Mouse (Mus musculus) CH12.LX (cell line): Measurements from ENCODE around the gene Psma5. TPM values are rescaled to one million over a fixed set of nuclear protein-coding genes. Genes with fewer than 3 reads are reported as not detected.
A peak's percentile ranks its signal among the peaks of the same experiment; 100 is the strongest.

Source experiments
- DNase-seq: peaks from one replicate; pipeline ENCODE4 v3.0.0-alpha.2; 2013; ENCODE audit errors: extremely low read depth
- H3K27ac ChIP-seq: 2 replicates; pipeline ENCODE4 v1.5.1; 2012; ENCODE audit warnings: low read depth, mild to moderate bottlenecking, control low read depth, moderate library complexity; ENCODE audit not compliant: insufficient read depth
- H3K27me3 ChIP-seq: replicated peaks from 2 replicates; pipeline ENCODE3; 2012; ENCODE audit warnings: inconsistent platforms
- H3K36me3 ChIP-seq, 2 experiments: replicated peaks in 1 of 2; 2 replicates each; pipeline versions ENCODE3 to v1.6.1; 2012; ENCODE audit warnings: inconsistent platforms in 1 of 2, low read length in 1 of 2, mild to moderate bottlenecking in 1 of 2, mixed read lengths in 1 of 2, moderate library complexity in 1 of 2; ENCODE audit not compliant: control insufficient read depth in 1 of 2, insufficient read depth in 1 of 2
- H3K4me1 ChIP-seq, 2 experiments: 2 replicates each; pipeline ENCODE4 v1.6.1; 2012; ENCODE audit warnings: inconsistent platforms in 1 of 2, moderate library complexity in 1 of 2; ENCODE audit not compliant: insufficient read depth in 2 of 2, control insufficient read depth in 1 of 2
- H3K4me2 ChIP-seq: 2 replicates; pipeline ENCODE4 v1.6.1; 2012; ENCODE audit warnings: low read depth, mild to moderate bottlenecking, control low read depth; ENCODE audit not compliant: poor library complexity, insufficient read depth, severe bottlenecking
- H3K4me3 ChIP-seq, 3 experiments: fragments of 150-350 bp in 1 of 3; sonication (generic) in 1 of 3; replicated peaks in 1 of 3; 2 replicates each; pipeline versions ENCODE3 to v1.5.1; 2011 to 2012; ENCODE audit warnings: low read depth in 2 of 3, low read length in 2 of 3, mild to moderate bottlenecking in 2 of 3, moderate library complexity in 2 of 3, control low read depth in 1 of 3, improper control_type of control experiment in 1 of 3, inconsistent platforms in 1 of 3, mixed read lengths in 1 of 3; ENCODE audit not compliant: poor library complexity in 1 of 3
- H3K79me2 ChIP-seq: replicated peaks from 2 replicates; pipeline ENCODE4 v1.6.1; 2012; ENCODE audit warnings: mild to moderate bottlenecking, moderate library complexity; ENCODE audit not compliant: control insufficient read depth, poor library complexity, insufficient read depth, severe bottlenecking; ENCODE audit errors: extremely low read depth
- H3K9ac ChIP-seq: 2 replicates; pipeline ENCODE4 v1.6.1; 2012; ENCODE audit warnings: low read depth, mild to moderate bottlenecking, control low read depth, moderate library complexity; ENCODE audit not compliant: insufficient read depth
- H3K9me3 ChIP-seq: replicated peaks from 2 replicates; pipeline ENCODE3; 2012; ENCODE audit warnings: low read length, inconsistent platforms, mixed read lengths
- BHLHE40 ChIP-seq: IDR thresholded peaks from 2 replicates; pipeline ENCODE4 v1.6.1; 2011; ENCODE audit warnings: mild to moderate bottlenecking, low read depth, low read length, improper control_type of control experiment
- CHD1 ChIP-seq: IDR thresholded peaks from 2 replicates; pipeline ENCODE4 v1.6.1; 2012; ENCODE audit warnings: low read depth, low read length, improper control_type of control experiment, inconsistent platforms
- CHD2 ChIP-seq: IDR thresholded peaks from 2 replicates; pipeline ENCODE4 v1.6.1; 2011; ENCODE audit warnings: low read length, improper control_type of control experiment
- CTCF ChIP-seq, 2 experiments: IDR thresholded peaks in 1 of 2; conservative IDR thresholded peaks in 1 of 2; 2 replicates each; pipeline ENCODE4 v1.5.1; 2011 to 2012; ENCODE audit warnings: low read depth in 2 of 2, low read length in 2 of 2, improper control_type of control experiment in 1 of 2, inconsistent platforms in 1 of 2, mild to moderate bottlenecking in 1 of 2, moderate library complexity in 1 of 2
- E2F4 ChIP-seq: IDR thresholded peaks from 2 replicates; pipeline ENCODE4 v1.6.1; 2011; ENCODE audit warnings: low read depth, low read length, improper control_type of control experiment; ENCODE audit not compliant: insufficient replicate concordance
- ELF1 ChIP-seq: IDR thresholded peaks from 2 replicates; pipeline ENCODE4 v1.6.1; 2014; ENCODE audit warnings: low read depth, mild to moderate bottlenecking, inconsistent platforms, low read length, improper control_type of control experiment
- EP300 ChIP-seq: IDR thresholded peaks from 2 replicates; pipeline ENCODE4 v1.6.1; 2011; ENCODE audit warnings: low read length, improper control_type of control experiment
- IRF4 ChIP-seq: IDR thresholded peaks from 2 replicates; pipeline ENCODE4 v1.6.1; 2014; ENCODE audit warnings: low read depth, mild to moderate bottlenecking, inconsistent platforms, low read length, improper control_type of control experiment
- MAFK ChIP-seq: IDR thresholded peaks from 2 replicates; pipeline ENCODE4 v1.6.1; 2011; ENCODE audit warnings: low read length, improper control_type of control experiment; ENCODE audit not compliant: insufficient replicate concordance
- MEF2A ChIP-seq: IDR thresholded peaks from 2 replicates; pipeline ENCODE4 v1.6.1; 2014; ENCODE audit warnings: low read depth, mild to moderate bottlenecking, inconsistent platforms, low read length, improper control_type of control experiment, borderline replicate concordance
- MYC ChIP-seq: IDR thresholded peaks from 2 replicates; pipeline ENCODE4 v1.6.1; 2011; ENCODE audit warnings: low read depth, mild to moderate bottlenecking, improper control_type of control experiment, low read length
- PAX5 ChIP-seq: IDR thresholded peaks from 2 replicates; pipeline ENCODE4 v1.6.1; 2012; ENCODE audit warnings: low read length, inconsistent platforms, mixed read lengths
- POLR2A ChIP-seq: IDR thresholded peaks from 2 replicates; pipeline ENCODE4 v1.6.1; 2011; ENCODE audit warnings: low read depth, mild to moderate bottlenecking, improper control_type of control experiment, low read length
- POLR2AphosphoS2 ChIP-seq: IDR thresholded peaks from 2 replicates; pipeline ENCODE4 v1.6.1; 2011; ENCODE audit warnings: low read depth, low read length, improper control_type of control experiment
- RAD21 ChIP-seq: IDR thresholded peaks from 2 replicates; pipeline ENCODE4 v1.6.1; 2011; ENCODE audit warnings: low read depth, mild to moderate bottlenecking, low read length, improper control_type of control experiment, moderate library complexity
- SMC3 ChIP-seq: IDR thresholded peaks from 2 replicates; pipeline ENCODE4 v1.6.1; 2011; ENCODE audit warnings: low read depth, low read length, improper control_type of control experiment
- USF1 ChIP-seq: IDR thresholded peaks from 2 replicates; pipeline ENCODE4 v1.6.1; 2014; ENCODE audit warnings: low read depth, mild to moderate bottlenecking, inconsistent platforms, low read length, improper control_type of control experiment
- ZC3H11A ChIP-seq: IDR thresholded peaks from 2 replicates; pipeline ENCODE4 v1.6.1; 2012; ENCODE audit warnings: low read depth, mild to moderate bottlenecking, inconsistent platforms, low read length, improper control_type of control experiment
- ZNF384 ChIP-seq: IDR thresholded peaks from 2 replicates; pipeline ENCODE4 v1.6.1; 2012; ENCODE audit warnings: low read depth, low read length, improper control_type of control experiment, inconsistent platforms
- dilution Hi-C: fragments of 300-500 bp; cut with MboI; formaldehyde crosslinking; loops from 2 replicates; pipeline ENCODE4 v1.14.3; 2020; ENCODE audit warnings: low sequenced_read_pairs; ENCODE audit not compliant: extremely low pct_unique_long_range_greater_than_20kb, extremely low pct_ligation_motif_present
- in situ Hi-C: fragments of 300-500 bp; cut with MboI; formaldehyde crosslinking; loops from 3 replicates; pipeline ENCODE4 v1.14.3; 2019; ENCODE audit warnings: low sequenced_read_pairs, low pct_ligation_motif_present, low pct_unique_long_range_greater_than_20kb, mixed read lengths
- polyA plus RNA-seq: library from polyadenylated mRNA; unstranded; fragments of >175 nt; gene quantifications from 2 replicates; pipeline ENCODE4 v1.2.1, GENCODE M21; 2012; ENCODE audit warnings: low read depth; ENCODE audit not compliant: insufficient read length
- total RNA-seq, 2 experiments: library from RNA; depleted of rRNA; stranded (reverse); fragments of 300-350 nt in 1 of 2; fragments of >200 nt in 1 of 2; gene quantifications; 2 replicates each; pipeline ENCODE4 v1.2.3; 2012 to 2014

Gene Psma5
- total and polyA plus RNA-seq, 3 experiments: 245 to 341 (median 264) TPM

DNA sequence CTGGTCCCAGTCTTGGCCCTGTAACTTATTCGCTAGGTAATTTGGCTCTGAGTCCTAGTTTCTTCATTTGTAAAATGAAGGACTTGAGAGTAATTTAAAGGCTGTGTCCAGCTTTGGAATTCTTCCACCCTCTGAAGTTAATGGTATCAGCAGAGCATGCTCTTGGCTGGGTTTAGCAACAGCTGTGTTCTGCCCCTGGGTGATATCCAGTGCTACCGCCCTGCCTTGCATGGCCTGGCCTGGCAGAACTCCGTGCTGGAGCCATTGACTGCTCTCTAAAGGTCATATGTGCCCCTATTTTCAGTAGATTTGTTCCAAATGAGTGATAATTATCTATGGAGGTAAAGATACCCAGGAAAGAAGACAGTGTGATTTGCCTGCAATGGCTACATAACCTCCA is 36.1 kb upstream of the Psma5 start:
- H3K27me3 ChIP-seq: peaks cover 91% of the 10 kb centered on the region
- dilution Hi-C loops: no loop called here
- no peaks in the 10 kb centered on the region for H3K36me3 ChIP-seq
- in situ Hi-C loops: no loop called here
- no peak overlapping the region for H3K4me2 ChIP-seq
- H3K9ac ChIP-seq: no peak overlapping the region
- TF ChIP-seq E2F4: no peak
- TF ChIP-seq CHD1: no peak
- no peak for TF ChIP-seq MAFK
- TF ChIP-seq BHLHE40: no peak
- TF ChIP-seq POLR2A: no peak
- TF ChIP-seq USF1: no peak
- TF ChIP-seq CHD2: no peak
- TF ChIP-seq IRF4: no peak
- TF ChIP-seq SMC3: no peak
- TF ChIP-seq POLR2AphosphoS2: no peak
- no peak overlapping the region for H3K27ac ChIP-seq
- no peak overlapping the region for H3K4me3 ChIP-seq
- no peak for DNase-seq
- no peaks in the 10 kb centered on the region for H3K79me2 ChIP-seq
- H3K4me1 ChIP-seq: no peaks in the 10 kb centered on the region
- H3K9me3 ChIP-seq: no peaks in the 10 kb centered on the region

DNA sequence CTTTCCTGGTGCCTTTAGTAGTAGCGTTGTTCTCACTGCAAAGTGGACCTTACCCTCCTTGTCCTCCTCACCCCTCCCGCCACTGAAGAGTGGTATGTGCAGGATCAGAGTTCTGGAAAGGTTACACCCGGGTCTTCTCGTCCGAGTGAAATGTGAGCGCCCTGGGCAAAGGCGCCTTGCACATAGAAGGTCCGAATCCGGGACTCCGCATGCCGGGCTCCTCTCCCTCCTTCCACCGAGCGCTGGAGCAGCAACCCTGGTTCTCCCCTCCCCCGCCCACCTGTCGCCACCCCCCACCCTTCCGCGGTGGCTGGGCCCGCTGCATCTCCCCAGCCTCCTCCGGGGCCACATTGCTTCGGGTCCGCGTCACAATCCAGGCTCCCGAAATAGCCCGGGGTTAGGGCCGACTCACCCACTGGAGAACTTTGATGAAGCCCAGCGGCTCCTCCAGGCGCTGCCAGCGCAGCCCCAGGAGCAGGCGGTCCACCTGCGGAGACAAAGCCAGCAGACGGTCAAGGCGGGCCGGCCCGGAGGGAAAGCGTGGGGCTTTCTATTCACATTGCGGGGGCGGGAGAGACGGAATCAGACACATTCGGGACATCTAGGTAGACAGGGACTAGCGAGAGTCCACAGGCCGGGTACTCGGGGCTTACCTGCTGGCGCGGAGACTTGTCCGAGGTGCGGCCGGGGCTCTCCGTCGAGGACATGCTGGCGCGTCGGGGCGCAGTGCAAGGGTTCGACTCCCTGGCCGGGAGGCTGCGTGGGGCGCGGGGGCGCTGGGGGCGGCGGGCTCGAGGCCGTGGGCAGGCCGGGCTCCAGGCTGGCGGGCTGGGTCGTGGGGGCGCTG is 30.8 kb upstream of the Psma5 start:
- Histone ChIP-seq H3K4me3 (no peak overlapping the region), H3K79me2 (no peaks in the 10 kb centered on the region), H3K27me3 (peaks cover 55% of the 10 kb centered on the region), H3K9ac (no peak overlapping the region), H3K36me3 (no peaks in the 10 kb centered on the region), H3K4me1 (no peaks in the 10 kb centered on the region), H3K27ac (no peak overlapping the region), H3K9me3 (peaks cover 3% of the 10 kb centered on the region), H3K4me2 (peak overlapping the region; percentile 56; the same call in 1 of the 2 replicates)
- dilution Hi-C loops (no loop called here), in situ Hi-C loops (no loop called here)
- DNase-seq: no peak
- no peak for TF ChIP-seq PAX5
- no peak for TF ChIP-seq POLR2AphosphoS2
- no peak for TF ChIP-seq CHD2
- TF ChIP-seq ZNF384: no peak
- no peak for TF ChIP-seq CTCF (conservative IDR thresholded peaks at IDR 0.05 in 1 of 2, IDR thresholded peaks at IDR 0.05 in 1 of 2; ENCODE audit: low read depth in 2 of 2, low read length in 2 of 2)
- TF ChIP-seq ELF1: no peak
- no peak for TF ChIP-seq SMC3
- TF ChIP-seq IRF4: no peak
- no peak for TF ChIP-seq RAD21
- TF ChIP-seq MYC: no peak
- TF ChIP-seq MEF2A: no peak
- no peak for TF ChIP-seq ZC3H11A
- TF ChIP-seq E2F4: no peak
- TF ChIP-seq EP300: no peak
